Mouse (Mus musculus): ENCODE results near the gene Metap1d. TPM values are rescaled to one million over a fixed set of nuclear protein-coding genes. Genes with fewer than 3 reads are reported as not detected.

Metap1d gene
- polyA plus RNA-seq (2017; shearing (Covaris generic)) = 10 to 100 TPM; 28.8 to 38.6 TPM

GRCm38 (mm10) chr2:71453161-71453916 lies at the start of gene Metap1d:
Gene Metap1d (plus strand): TSS chr2:71453276.

GRCm38 (mm10) chr2:71528014-71528713 lies 75.1 kb downstream of the Metap1d start, which contains the start of gene Dlx1:
Gene Dlx1 (plus strand): TSS chr2:71528113.

GRCm38 (mm10) chr2:71546640-71547071 lies 93.6 kb downstream of the Metap1d start, which contains the start of gene Dlx2:
Gene Dlx2 (minus strand): TSS chr2:71546754.

Other genes with a start within 250 kb of the Metap1d start
- gene Dync1i2, start 241.6 kb upstream of the Metap1d start, polyA plus RNA-seq (2017; shearing (Covaris generic)) = 10 to 100 TPM; 43.4 to 45.7 TPM
- 100 to 1,000 TPM in 1 of 2 experiments, 10 to 100 TPM in 1; 81.1 to 103 TPM for gene Slc25a12, start 85.5 kb upstream of the Metap1d start, polyA plus RNA-seq (2017; shearing (Covaris generic))
- gene Hat1, start 64.3 kb upstream of the Metap1d start, polyA plus RNA-seq (2017; shearing (Covaris generic)) = 10 to 100 TPM; 57.3 to 72.2 TPM
- not detected for gene Dlx1, start 74.8 kb downstream of the Metap1d start, polyA plus RNA-seq (2017; shearing (Covaris generic))
- gene Dlx2, start 93.5 kb downstream of the Metap1d start, polyA plus RNA-seq (2017; shearing (Covaris generic)) = under 1 TPM in 1 of 2 experiments, not detected in 1; 0.58 TPM